Mouse (Mus musculus): Measurements from ENCODE around the gene Slc34a1.

- no peak for TF ChIP-seq CTCF (conservative IDR thresholded peaks at IDR 0.05; ENCODE audit: insufficient read depth, insufficient read length, low read depth, low read length)
- TF ChIP-seq POLR2A (IDR thresholded peaks at IDR 0.05; ENCODE audit: low read depth, low read length): peak; percentile 41
Observed at GRCm38 (mm10) chr13:55407341-55407740, 9.4 kb downstream of the Slc34a1 start.

All from kidney, adult 2 months (tissue).